Mouse (Mus musculus): ENCODE results near the gene Krtap21-1.

The Krtap21-1 gene

GRCm38 (mm10) chr16:89403768-89404167, at the start of gene Krtap21-1:
Krtap21-1 (minus strand) TSS chr16:89403868.
- DNase-seq = no peak

GRCm38 (mm10) chr16:89429586-89429985, 25.9 kb upstream of the Krtap21-1 start:
- no peak for DNase-seq

- no peak for DNase-seq
Measured at GRCm38 (mm10) chr16:89425310-89425709, 21.6 kb upstream of the Krtap21-1 start.

GRCm38 (mm10) chr16:89420011-89420410, 16.3 kb upstream of the Krtap21-1 start, which contains the start of gene Krtap6-2:
Krtap6-2 (minus strand) TSS chr16:89420111.
- no peak for DNase-seq

GRCm38 (mm10) chr16:89416311-89416710, 12.6 kb upstream of the Krtap21-1 start:
- no peak for DNase-seq

- DNase-seq = no peak
Measured at GRCm38 (mm10) chr16:89410345-89411068, 6.8 kb upstream of the Krtap21-1 start.

- DNase-seq = no peak
Measured at GRCm38 (mm10) chr16:89372734-89373461, 30.8 kb downstream of the Krtap21-1 start.
